Mouse (Mus musculus) CD4-positive helper T cell, adult 2 months (primary cell): ENCODE results near the gene Shoc2.
A peak's percentile ranks its signal among the peaks of the same experiment; 100 is the strongest.

Experiments used
- DNase-seq: peaks from one replicate; pipeline ENCODE4 v3.0.0-alpha.2; 2012; ENCODE audit warnings: low read depth, missing footprints, low spot score

The Shoc2 gene

GRCm38 (mm10) chr19:53943802-53944785, at the start of gene Shoc2, which contains the start of gene Bbip1:
TSS of gene Shoc2 (plus strand) at chr19:53944306.
TSS of gene Bbip1 (minus strand) at chr19:53944627.
- peak; percentile 100 for DNase-seq

GRCm38 (mm10) chr19:53894538-53895121, 49.5 kb upstream of the Shoc2 start:
- DNase-seq: peak; percentile 22

GRCm38 (mm10) chr19:53898046-53898445, 46.1 kb upstream of the Shoc2 start:
- no peak for DNase-seq

DNA sequence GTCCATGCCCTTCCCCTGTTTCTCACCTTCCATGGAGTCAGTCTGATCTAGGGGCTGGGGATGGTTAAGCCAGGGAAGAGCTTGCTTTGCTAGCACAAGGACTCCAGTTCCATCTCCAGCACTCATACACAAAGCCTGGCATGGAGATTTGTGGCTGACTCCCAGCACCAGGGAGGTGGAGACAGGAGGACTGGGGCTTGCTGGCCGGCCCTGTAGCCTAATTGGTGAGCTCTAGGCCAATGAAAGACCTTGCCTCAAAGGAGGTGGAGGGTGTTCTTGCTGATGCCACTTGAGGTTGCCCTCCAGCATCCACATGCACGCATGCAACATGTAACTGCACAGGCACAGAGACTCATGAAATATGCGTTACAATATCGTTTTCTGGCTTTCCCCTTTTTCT, 45.6 kb upstream of the Shoc2 start:
- no peak for DNase-seq

DNA sequence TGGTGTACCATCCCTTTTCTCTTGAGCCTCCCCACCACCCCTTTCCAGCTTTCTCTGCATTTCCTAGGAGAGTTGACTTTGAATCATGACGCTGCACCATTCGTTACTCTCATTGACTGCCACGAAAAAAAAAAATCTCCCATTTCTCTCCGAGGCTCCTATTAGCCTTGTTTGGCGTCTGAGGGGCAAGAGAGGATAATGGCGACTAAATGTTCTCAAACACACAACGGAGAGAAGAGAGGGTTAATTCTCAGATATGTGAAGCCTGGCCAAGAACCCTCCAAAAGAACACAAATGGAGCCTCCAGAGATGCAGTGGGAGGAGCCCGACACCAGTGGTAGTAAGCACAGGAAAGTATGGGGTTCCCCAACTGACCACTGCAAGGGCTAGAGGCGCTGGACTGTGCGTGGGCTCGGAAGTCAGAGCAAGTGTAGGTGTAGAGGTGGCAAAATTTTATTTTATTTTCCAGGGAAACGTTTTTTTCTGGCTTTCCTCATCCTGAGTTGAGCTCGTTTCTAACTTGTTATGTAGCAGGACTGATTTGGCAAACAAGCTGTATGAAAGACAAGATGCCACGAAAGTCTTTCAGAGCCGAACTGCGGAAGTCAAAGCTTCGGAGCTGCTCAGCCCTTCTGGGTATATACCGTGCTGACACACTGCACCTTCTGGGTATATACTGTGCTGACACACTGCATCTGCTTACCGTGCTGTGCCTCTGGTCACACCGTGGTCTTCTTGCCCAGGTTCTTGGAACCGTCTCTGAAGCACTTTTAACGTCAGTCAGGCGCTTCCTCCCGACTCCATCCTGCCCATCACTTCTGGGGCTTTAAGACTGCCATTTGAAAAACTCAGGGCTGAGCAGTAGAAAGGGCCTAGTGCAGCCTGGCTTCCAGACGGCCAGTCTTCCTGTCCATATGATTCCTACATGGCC, 44.9 kb upstream of the Shoc2 start:
- peak; percentile 26 for DNase-seq

DNA sequence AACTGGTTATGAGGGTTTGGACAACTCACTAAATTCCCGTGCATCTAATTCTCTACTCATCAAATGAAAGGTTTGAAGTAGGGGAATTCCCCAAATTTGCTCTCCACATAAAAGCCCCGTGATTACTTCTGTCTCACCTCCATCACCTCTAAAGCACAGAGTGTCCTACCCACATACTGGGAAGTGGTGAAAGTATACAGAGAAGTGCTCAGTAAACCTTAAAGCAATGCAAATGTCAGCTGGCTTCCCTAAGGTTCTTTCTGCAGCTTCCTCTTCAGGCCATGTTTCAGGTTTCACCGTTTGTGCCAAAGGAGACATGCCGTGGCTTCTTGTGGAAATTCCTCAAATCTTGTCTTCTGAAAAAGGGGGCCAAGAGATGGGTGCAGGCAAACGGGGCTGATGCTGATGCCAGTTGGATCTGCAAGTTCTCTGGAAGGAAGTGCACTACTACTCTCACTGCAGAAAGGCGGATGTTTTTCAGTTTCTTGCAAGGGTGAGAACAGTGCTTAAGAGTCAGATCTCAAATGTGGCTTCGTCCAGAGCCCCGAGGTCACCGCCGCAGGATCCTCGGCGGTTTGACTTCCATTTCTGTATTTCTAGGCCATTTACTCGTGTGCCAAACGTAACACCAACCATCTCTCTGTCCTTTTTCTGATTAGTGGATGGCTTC, 44.0 kb upstream of the Shoc2 start:
- DNase-seq: peak; percentile 87

DNA sequence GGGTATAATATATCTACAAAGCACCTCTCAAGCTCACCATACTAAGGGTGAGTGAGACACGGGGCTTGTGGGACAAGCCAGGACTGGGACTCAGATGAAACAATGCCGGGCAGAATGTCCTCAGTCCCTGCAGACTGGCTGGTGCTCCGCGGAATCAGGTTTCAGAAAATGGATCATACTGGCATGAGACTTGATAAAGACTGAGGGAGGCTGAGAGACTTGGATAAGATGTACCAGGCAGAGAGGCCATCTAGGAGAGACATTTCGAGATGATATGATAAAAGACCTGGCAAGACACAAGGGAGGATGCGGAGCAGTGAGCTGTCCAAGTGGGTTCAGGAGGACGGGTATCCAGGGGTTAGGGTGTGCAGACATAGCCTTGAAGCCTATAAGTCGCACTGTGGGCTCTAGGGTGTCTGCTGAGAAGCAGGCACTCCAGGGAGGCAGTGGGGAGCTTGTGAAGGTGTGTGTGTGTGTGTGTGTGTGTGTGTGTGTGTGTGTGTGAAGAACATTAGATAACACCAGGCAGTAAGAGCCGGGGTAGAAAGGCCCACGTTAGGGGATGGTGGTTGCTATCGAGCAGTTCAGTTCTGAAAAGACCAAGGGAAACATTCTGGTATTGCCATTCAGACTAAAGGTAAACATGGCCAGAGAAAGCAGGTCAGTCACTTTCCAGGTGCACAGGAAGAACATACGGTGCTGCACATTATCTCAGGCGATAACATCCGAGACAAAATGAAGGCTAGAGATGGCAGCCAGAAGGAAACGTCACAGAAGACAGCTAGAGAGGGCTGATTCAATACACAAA, 42.0 kb upstream of the Shoc2 start:
- DNase-seq: peak; percentile 69

- DNase-seq: peak; percentile 98
Measured at GRCm38 (mm10) chr19:53902739-53903487, 41.2 kb upstream of the Shoc2 start.

DNA sequence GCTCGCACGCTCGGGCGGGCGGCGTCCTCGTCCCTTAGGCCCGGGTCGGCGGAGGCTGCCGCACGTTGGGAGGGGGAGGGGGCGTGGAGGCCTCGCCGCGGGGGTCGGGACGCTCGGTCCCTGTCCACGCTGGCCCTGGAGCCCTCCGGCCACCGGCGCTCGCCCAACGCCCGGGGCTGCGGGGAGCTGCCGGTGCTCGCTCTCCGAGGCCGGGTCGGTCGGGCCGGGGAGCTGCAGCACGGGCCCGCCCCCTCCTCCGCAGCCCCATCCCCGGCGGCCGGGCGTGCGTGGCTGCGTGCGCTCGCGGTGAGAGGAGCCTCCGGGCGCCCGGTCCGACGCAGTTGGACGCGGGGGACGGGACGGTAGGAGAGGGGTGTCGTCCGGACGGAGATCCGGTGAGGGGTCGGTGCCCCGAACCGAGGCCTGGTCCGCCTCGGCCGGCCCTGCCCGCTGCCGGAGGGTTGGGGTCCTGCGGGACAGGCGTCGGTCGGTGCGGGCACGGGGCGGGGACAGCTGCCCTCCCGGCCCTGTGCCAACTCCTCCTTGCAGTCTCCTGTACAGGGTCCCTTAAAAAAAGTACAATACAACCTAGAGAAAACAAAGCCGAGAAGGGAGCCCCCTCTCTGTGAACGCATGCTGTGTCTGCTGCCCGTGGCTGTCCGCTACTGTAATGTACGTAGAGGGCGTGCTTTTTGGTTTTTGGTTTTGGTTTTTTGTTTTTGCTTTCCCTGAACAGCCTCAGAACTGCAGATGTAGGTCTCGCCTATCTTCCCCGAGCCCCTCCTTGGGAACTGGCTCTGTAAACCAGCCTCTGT, 40.4 kb upstream of the Shoc2 start:
- peak; percentile 79 for DNase-seq

GRCm38 (mm10) chr19:53904833-53905480, 39.1 kb upstream of the Shoc2 start:
- DNase-seq: no peak

DNA sequence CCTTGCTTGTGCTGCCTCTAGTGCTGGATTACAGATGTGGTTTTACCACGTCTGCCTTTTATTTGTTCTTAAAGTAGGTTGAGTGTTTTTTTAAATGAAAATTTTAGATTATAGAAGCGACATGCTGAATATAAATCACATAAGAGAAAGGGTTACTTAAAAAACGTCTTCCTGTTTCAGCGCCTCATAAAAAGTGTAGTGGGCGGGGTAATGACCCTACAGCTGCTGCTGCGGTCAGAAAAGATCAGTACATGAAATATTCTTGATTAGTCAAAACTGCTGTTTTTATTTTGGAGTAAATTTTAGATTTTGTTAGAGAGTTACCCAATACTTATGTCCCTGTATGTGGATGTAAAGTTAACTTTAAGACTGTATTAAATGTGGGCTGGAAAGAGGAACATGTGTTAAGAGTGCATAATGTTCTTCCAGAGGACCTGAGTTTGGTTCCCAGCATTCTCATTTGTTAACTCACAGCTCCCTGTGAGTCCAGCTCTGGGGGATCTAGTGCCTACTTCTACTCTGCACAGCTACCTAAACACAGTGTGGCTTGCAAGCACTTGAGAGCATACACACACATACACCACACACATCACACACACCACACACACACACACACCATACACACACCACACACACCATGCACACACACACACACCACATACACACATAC, 37.9 kb upstream of the Shoc2 start:
- peak; percentile 72 for DNase-seq

DNA sequence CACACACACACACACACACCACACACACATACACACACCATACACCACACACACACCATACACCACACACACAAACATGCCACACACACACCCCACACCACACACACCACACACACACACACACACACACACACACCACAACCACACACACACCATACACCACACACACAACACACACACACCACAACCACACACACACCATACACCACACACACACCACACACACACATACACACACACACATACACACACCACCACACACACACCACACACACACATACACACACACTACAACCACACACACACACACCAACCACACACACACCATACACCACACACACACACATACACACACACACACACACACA, 37.4 kb upstream of the Shoc2 start:
- peak; percentile 45 for DNase-seq

DNA sequence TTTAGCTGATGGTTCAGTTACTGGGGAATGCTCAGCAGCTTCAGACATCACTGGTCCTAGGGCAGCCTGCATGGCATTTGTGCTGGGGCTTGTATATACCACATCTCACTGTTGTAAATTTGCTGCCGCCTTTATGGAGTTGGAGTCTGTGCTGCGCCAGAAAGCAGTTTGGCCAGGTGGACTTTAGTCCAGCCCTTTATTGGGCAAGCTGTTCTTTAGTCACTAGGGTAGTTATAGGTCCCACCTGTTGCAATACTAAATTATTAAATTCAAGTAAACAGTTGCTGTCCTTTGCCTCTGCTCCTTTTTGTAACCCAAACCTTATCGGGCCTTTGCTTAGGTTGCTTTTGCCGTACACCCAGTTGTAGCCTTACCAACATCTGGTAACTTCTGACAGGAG, 29.2 kb upstream of the Shoc2 start:
- DNase-seq: no peak

GRCm38 (mm10) chr19:53919541-53919940, 24.6 kb upstream of the Shoc2 start:
- DNase-seq: no peak

DNA sequence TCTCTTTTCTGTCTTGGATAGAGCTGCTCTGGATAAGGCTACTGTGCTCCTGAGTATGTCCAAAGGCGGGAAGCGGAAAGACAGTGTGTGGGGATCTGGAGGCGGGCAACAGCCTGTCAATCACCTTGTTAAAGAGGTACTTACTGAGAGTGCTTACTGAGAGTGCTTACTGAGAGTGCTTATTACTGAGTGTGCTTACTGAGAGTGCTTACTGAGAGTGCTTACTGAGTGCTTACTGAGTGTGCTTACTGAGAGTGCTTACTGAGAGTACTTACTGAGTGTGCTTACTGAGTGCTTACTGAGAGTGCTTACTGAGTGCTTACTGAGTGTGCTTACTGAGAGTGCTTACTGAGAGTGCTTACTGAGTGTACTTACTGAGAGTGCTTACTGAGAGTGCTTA, 22.1 kb upstream of the Shoc2 start:
- peak; percentile 0 for DNase-seq

DNA sequence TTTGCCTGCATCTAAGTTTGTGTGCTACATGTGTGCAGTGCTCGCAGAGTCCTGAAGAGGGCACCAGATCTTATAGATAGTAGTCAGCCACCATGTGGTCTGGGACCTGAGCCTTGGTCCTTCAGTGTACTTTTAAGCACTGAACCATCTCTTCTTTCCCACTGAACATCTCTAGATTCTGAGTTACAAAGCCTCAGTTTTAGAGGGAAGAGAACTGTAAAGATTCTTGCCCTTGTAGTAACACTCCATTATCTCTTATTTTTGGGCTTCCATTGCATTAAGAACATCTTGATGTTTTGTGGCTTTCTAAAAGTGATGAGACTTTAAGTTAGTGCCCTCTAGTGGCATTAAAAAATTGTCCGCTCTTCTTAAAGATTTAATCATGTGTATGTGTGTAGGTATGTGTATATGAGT, 18.8 kb upstream of the Shoc2 start:
- DNase-seq: peak; percentile 69

GRCm38 (mm10) chr19:53926705-53927104, 17.4 kb upstream of the Shoc2 start:
- no peak for DNase-seq

- DNase-seq: no peak
Measured at GRCm38 (mm10) chr19:53929218-53929617, 14.9 kb upstream of the Shoc2 start.
